Mouse (Mus musculus): ENCODE data around the gene Atic.

Gene Atic

DNA sequence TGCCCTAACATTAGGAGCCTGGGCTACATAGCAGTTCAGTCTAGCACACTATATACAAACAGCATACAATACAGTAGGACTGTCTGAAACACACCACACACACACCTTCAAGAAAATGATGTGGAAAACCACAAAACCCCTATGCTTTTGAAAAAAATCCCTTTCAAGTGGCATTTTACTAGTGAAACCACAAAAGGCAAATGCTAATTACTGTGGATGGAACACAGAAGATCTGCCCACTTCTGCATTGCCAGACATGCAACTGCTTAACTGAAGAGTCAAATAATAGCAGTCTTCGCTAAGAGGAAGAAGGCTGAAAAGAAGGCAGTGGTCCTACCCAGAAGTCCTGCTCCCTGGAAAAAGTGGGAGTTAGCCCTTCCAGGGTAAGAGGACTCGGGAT lies 37.3 kb downstream of the Atic start:
- no peak for DNase-seq (ENCODE audit: low spot score in 2 of 2)

DNA sequence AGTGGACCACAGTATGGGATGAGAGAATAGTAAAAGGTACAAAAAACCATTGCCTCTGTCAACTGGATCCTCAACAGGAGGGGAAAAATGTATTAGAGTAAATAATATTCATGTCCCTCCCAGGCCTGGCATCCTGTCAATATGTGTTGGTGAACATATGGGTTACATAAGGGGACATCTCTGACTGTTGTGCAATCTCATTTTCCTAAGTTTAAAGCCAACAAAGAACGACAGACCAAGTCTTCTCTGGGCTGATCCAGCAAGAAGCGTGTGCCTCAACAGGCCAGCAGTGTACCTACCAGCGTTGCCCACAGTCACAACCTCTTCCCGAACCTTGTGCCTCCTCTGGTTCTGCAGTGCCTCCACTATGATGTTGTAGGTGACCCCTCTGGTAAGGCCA lies 38.4 kb downstream of the Atic start:
- no peak for DNase-seq (ENCODE audit: low spot score in 2 of 2)

DNA sequence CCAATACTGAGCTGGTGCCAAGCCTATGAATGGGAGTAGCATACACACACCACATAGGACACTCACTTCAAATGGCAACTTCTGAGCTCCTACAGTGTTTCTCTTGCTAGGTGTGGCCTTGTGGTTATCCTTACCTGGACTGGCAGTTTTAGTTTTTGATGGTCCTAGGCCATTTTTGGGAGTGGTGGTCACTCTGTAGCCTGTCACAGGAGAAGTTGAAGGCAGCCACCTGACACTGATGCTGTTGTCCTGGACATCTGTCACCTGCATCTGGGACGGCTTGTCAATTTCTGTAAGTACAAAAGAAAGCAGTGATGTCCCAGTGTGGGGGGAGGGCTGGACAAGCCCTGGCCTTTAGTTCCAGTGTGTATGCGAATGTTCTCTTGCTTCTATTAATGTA lies 48.8 kb downstream of the Atic start:
- no peak for DNase-seq (ENCODE audit: low spot score in 2 of 2)

DNA sequence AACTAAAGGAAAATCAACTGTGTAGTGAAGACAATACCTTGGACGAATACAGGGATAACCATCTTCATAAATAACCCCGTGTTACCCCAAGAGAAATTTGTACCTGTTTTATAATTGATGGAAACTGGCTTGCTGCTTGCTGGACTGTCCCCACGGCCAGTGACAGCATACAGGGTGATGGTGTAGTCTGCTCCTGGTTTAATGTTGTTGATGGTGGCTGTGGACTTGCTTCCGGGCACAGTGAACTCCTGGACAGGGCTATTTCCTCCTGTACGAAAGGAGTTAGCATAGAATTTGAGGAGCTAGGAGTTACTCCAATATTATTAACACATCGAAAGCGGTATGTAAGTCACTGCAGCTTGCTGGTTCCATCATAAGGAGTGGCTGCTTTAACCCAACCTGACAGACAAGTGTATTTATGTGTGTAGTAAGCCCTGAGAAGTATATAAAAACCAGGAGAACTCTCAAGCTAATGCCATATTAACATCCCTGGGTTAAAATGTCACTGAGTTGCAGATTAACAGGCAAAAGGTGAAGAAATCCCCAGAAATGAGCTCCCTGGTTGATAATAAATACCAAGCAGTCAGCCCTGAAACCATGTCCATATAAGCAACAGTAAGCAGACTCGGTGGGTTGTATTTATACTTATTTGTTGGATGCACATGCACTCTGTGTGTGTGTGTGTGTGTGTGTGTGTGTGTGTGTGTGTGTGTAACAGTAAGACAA lies 49.8 kb downstream of the Atic start:
- DNase-seq (ENCODE audit: low spot score in 2 of 2) = no peak

DNA sequence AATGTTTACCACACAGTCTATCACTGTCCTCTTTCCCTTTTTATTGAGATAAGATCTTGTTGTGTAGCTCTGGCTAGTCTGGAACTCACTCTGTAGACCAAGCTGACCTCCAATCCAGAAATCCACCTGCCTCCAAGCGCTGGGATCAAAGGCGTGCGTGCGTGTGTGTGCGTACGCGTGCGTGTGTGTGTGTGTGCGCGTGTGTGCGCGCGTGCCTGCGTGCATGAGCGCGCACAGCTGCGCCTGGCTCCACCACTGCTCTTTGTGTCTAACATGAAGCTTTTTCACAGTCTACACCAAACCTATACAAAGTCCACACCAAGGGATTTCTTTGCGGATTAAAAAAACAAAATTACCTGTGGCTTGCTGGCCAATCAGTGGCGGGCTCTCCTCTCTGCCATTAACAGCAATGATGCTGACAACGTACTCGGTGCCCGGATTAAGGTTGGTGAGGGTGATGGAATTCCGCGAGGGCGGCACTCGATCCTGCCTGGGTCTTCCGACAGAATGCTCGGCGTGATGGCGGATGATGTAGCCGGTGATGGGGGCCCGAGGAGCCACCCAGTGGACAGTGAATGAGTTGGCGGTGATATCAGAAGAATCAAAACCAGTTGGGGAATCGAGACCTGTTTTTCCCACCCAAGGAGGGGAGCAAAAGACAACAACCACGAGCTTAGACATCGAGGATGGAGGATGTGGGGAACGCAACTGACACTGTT lies 52.3 kb downstream of the Atic start:
- DNase-seq (ENCODE audit: low spot score in 2 of 2) = no peak

DNA sequence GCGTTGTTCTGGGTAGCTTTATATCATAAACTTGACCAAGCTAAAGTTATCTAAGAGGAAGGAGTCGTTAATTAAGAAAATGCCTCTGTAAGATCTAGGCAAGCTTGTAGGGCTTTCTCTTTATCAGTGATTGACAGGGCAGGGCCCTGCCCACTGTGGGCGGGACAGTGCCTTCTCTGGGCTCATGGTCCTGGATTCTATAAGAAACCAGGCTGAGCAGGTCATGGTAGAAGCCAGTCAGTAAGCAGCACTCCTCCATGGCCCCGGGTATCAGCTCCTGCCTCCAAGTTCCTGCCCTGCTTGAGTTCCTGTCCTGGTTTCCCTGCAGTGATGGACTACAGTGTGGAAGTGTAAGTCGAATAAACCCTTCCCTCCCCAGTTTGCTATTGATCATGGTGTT lies 53.0 kb downstream of the Atic start:
- no peak for DNase-seq (ENCODE audit: low spot score in 2 of 2)

DNA sequence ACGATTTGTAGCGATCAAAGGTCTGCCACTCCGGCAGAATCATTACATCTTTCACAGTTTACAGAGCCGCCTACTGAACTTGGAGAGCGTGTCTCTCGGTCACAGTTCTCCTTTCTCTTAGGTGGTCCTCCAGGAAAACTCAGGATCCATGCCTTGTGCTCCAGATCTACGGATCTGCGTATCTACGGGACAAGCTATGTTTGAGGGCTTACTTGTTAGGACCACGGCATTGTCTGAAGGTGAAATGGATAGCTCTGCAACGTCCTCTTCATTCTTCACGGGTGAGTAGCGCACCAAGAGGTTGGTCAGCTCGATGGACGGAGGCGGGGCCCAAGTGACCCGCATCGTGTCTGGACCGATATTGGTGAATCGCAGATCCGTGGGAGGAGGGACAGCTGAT lies 55.3 kb downstream of the Atic start:
- no peak for DNase-seq (ENCODE audit: low spot score in 2 of 2)

DNA sequence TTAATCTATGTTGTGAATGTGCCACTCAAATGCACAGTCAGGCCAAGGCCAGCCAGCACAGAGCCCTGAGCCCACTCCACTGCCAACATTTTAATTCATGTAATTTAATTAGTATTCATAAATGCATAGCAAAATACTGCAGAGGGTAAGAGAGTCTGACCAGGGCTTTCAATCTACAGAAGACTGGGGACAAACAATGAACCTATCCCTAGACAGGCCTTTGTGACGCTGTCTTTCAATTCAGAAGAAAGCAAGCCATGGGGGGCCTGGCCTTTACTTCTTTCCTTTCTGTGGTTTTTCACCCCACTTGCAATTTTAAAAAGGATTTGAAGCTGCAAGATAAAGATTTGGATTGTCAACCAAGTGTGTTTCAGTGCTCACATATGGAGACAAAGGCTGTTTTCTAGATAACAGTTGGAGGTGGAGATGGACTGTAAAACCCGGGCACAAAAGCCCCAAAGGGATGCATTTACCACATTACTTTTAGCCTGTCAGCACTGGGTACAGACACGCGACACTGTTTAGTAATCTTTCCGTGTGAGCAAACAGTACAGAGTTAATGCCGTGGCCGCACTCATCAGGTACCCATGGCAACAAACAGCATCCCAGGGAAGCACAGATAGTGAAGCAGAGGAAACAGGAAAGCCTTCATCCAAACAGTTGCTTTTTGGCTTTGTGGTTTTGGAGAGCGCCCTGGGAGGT lies 57.7 kb downstream of the Atic start:
- no peak for DNase-seq (ENCODE audit: low spot score in 2 of 2)

DNA sequence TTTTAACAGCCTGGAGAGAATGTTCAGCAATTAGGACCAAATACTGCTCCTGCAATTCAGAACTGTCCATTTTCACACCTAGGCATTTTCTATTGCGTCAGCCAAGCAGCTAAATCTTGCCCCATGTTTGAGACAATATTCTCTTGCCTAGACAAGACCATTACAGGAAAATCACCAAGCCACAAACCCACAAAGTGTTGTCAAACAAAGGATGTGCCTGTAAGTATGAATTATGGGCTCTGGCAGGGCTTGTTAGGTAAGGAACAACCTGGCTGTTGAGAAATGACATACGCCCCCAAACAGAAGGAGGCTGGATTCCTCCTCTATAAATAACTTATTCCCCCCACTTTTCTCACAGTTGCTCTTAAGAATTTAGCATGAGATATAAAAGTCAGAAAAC lies 64.6 kb downstream of the Atic start:
- no peak for DNase-seq (ENCODE audit: low spot score in 2 of 2)

DNA sequence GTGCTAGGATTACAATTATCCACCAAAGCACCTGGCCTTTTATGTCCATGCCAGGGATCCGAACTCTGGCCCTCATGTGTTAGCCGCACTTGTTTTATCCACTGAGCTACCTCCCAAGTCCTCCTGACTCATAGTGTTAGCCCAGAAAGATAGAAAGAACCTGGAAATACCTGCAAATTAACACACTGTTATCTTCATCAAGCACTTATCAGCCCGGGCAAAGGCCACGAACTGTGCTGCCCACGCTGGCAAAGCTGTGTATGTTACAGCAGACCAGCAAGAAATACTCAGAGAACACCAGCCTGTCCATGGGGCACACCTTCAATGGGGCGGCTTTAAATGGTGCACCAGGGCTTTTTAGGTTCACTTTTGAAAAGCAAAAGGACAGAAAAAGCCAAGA lies 66.7 kb downstream of the Atic start:
- no peak for DNase-seq (ENCODE audit: low spot score in 2 of 2)
